28 mouse cellular contexts compared by ENCODE assay signal in genomic region chr1:178924492-178925183, GRCm38 (mm10).
A peak's percentile ranks its signal among the peaks of the same experiment; 100 is the strongest.
DNase-seq lines count a peak whose midpoint lies in the region; ATAC-seq lines count a peak whose summit lies in the region.
"Had no signal": no experiment of that assay in that cellular context is flagged by ENCODE, and none has a peak within 500 bp of the region (broad histone marks: within the 10 kb centered on the region; RNA-seq: fewer than 3 reads in every experiment).

No protein-coding gene starts in this region.

- no peaks in the 10 kb centered on the region for H3K36me3 ChIP-seq in midbrain, embryonic 11.5 days (ENCODE audit: control insufficient read depth, insufficient read depth, low read length)
- no peaks in the 10 kb centered on the region; the same call in 1 of the 2 replicates for H3K36me3 ChIP-seq in midbrain, embryonic 13.5 days
- H3K36me3 ChIP-seq in splenic B cell, adult 2 months (ENCODE audit: control insufficient read depth, insufficient read depth, low read length, poor library complexity, severe bottlenecking): no peaks in the 10 kb centered on the region
- H3K36me3 ChIP-seq: G1E; hindbrain, embryonic 10.5 days; liver, embryonic 15.5 days; lung, embryonic 15.5 days had no signal

- DNase-seq in midbrain, embryonic 11.5 days (ENCODE audit: low spot score, missing footprints): peak; percentile 41
- peak; percentile 3 to 7 for DNase-seq in B cell, adult 2 months
- peak; percentile 20 for DNase-seq in splenic B cell, adult 2 months (ENCODE audit: low read depth, low spot score)
- DNase-seq in urinary bladder, postnatal 36 days (ENCODE audit: low spot score in 2 of 2): no peak
- DNase-seq in ovary, adult 18-20 months (ENCODE audit: low spot score): no peak
- DNase-seq: adrenal gland, postnatal 14 days; cerebellum, adult 11-12 months; cerebellum, adult 9-11 months; heart, postnatal 10 days; kidney, adult 9 months; kidney, postnatal 10 days; lung, postnatal 4 days; retina, postnatal 1 day; right cerebral cortex, postnatal 14 days had no signal

- 80% methylated on average over 8 of the region's 8 CpGs for WGBS in midbrain, embryonic 11.5 days
- 83% methylated on average over 8 of the region's 8 CpGs for WGBS in midbrain, embryonic 13.5 days

- no peak overlapping the region for H3K27ac ChIP-seq in midbrain, embryonic 11.5 days (ENCODE audit: low read depth, low read length)
- no peak overlapping the region for H3K27ac ChIP-seq in midbrain, embryonic 13.5 days
- H3K27ac ChIP-seq: heart, embryonic 13.5 days; hindbrain, embryonic 10.5 days; hindbrain, embryonic 15.5 days; limb, embryonic 12.5 days; liver, embryonic 15.5 days; lung, embryonic 15.5 days had no signal

- no peaks in the 10 kb centered on the region for H3K4me1 ChIP-seq in midbrain, embryonic 11.5 days (ENCODE audit: control insufficient read depth, insufficient read depth, low read length)
- H3K4me1 ChIP-seq in midbrain, embryonic 13.5 days (replicated peaks): peaks cover 3% of the 10 kb centered on the region; the same call in 1 of the 2 replicates
- H3K4me1 ChIP-seq: heart, embryonic 13.5 days; limb, embryonic 12.5 days; liver, embryonic 15.5 days; lung, embryonic 15.5 days had no signal

- no peak for ATAC-seq in midbrain, embryonic 11.5 days (ENCODE audit: low FRiP score)
- ATAC-seq in midbrain, embryonic 13.5 days: no peak
- ATAC-seq in common myeloid progenitor, adult 5-6 weeks (replicated peaks; ENCODE audit: low read depth, poor library complexity, severe bottlenecking): peak; percentile 95
- ATAC-seq: forebrain, embryonic 16.5 days; inflammation-experienced regulatory T-cells, adult 6 months; midbrain, embryonic 16.5 days; Patski had no signal

- no peak overlapping the region for H3K4me3 ChIP-seq in midbrain, embryonic 11.5 days (ENCODE audit: low read depth, low read length)
- H3K4me3 ChIP-seq in midbrain, embryonic 13.5 days (replicated peaks): no peak overlapping the region
- H3K4me3 ChIP-seq: erythroblast, embryonic 14.5 days; heart, embryonic 13.5 days; hindbrain, embryonic 10.5 days; hindbrain, embryonic 15.5 days; limb, embryonic 12.5 days; liver, embryonic 15.5 days; lung, embryonic 15.5 days had no signal

- no peaks in the 10 kb centered on the region for H3K27me3 ChIP-seq in midbrain, embryonic 11.5 days (ENCODE audit: control insufficient read depth, insufficient read depth, low read length)
- H3K27me3 ChIP-seq in midbrain, embryonic 13.5 days: no peaks in the 10 kb centered on the region
- H3K27me3 ChIP-seq in splenic B cell, adult 2 months (ENCODE audit: control insufficient read depth, insufficient read depth, low read length, poor library complexity, severe bottlenecking): no peaks in the 10 kb centered on the region
- H3K27me3 ChIP-seq: heart, embryonic 13.5 days; hindbrain, embryonic 15.5 days; limb, embryonic 12.5 days; liver, embryonic 15.5 days; lung, embryonic 15.5 days; Patski had no signal

- H3K9me3 ChIP-seq in midbrain, embryonic 11.5 days (ENCODE audit: control insufficient read depth, low read length): no peaks in the 10 kb centered on the region
- no peaks in the 10 kb centered on the region for H3K9me3 ChIP-seq in midbrain, embryonic 13.5 days
- H3K9me3 ChIP-seq: G1E; heart, embryonic 13.5 days; hindbrain, embryonic 10.5 days; hindbrain, embryonic 15.5 days; limb, embryonic 12.5 days; liver, embryonic 15.5 days; lung, embryonic 15.5 days had no signal

- H3K9ac ChIP-seq in midbrain, embryonic 11.5 days (ENCODE audit: low read length): no peak overlapping the region
- H3K9ac ChIP-seq in midbrain, embryonic 13.5 days (replicated peaks): no peak overlapping the region
- H3K9ac ChIP-seq: heart, embryonic 13.5 days; hindbrain, embryonic 15.5 days; limb, embryonic 12.5 days; liver, embryonic 15.5 days; lung, embryonic 15.5 days had no signal

- no peak overlapping the region for H3K4me2 ChIP-seq in midbrain, embryonic 11.5 days
- no peak overlapping the region for H3K4me2 ChIP-seq in midbrain, embryonic 13.5 days (replicated peaks)
- H3K4me2 ChIP-seq: heart, embryonic 13.5 days; hindbrain, embryonic 15.5 days; limb, embryonic 12.5 days; liver, embryonic 15.5 days; lung, embryonic 15.5 days had no signal

Comparison
In these comparisons a context has a peak if more than half of its experiments do, and no peak if none do; other contexts are left out.
1. DNase-seq: peak in midbrain, embryonic 11.5 days (single experiment), B cell, adult 2 months (2 of 2) and splenic B cell, adult 2 months (single experiment); none in urinary bladder, postnatal 36 days (0 of 2) and ovary, adult 18-20 months (single experiment).